Mouse (Mus musculus): Measurements from ENCODE around the gene Nup153.

The Nup153 gene

GRCm38 (mm10) chr13:46729998-46730397 is 2.3 kb upstream of the Nup153 start:
- DNase-seq (ENCODE audit: low read depth in 2 of 2, low spot score in 2 of 2), result no peak

GRCm38 (mm10) chr13:46728411-46728810 is 671 bp upstream of the Nup153 start:
- peak in 1 of 2 experiments; percentile 20 for DNase-seq (ENCODE audit: low read depth in 2 of 2, low spot score in 2 of 2)

- DNase-seq (ENCODE audit: low read depth in 2 of 2, low spot score in 2 of 2), result peak; percentile 60 to 66
Observed at GRCm38 (mm10) chr13:46727038-46727836, 503 bp downstream of the Nup153 start.

- no peak for DNase-seq (ENCODE audit: low read depth in 2 of 2, low spot score in 2 of 2)
Observed at GRCm38 (mm10) chr13:46726288-46727037, 1.3 kb downstream of the Nup153 start.

- no peak for DNase-seq (ENCODE audit: low read depth in 2 of 2, low spot score in 2 of 2)
Observed at GRCm38 (mm10) chr13:46725227-46725626, 2.5 kb downstream of the Nup153 start.

- DNase-seq (ENCODE audit: low read depth in 2 of 2, low spot score in 2 of 2), result no peak
Observed at GRCm38 (mm10) chr13:46724371-46724770, 3.4 kb downstream of the Nup153 start.

- no peak for DNase-seq (ENCODE audit: low read depth in 2 of 2, low spot score in 2 of 2)
Observed at GRCm38 (mm10) chr13:46721009-46721408, 6.7 kb downstream of the Nup153 start.

GRCm38 (mm10) chr13:46718893-46719400 is 8.8 kb downstream of the Nup153 start:
- no peak for DNase-seq (ENCODE audit: low read depth in 2 of 2, low spot score in 2 of 2)

- DNase-seq (ENCODE audit: low read depth in 2 of 2, low spot score in 2 of 2), result no peak
Observed at GRCm38 (mm10) chr13:46715976-46716639, 11.6 kb downstream of the Nup153 start.

- no peak for DNase-seq (ENCODE audit: low read depth in 2 of 2, low spot score in 2 of 2)
Observed at GRCm38 (mm10) chr13:46713486-46713885, 14.3 kb downstream of the Nup153 start.

GRCm38 (mm10) chr13:46703138-46703537 is 24.6 kb downstream of the Nup153 start:
- DNase-seq (ENCODE audit: low read depth in 2 of 2, low spot score in 2 of 2), result peak; percentile 20 to 33

- DNase-seq (ENCODE audit: low read depth in 2 of 2, low spot score in 2 of 2), result no peak
Observed at GRCm38 (mm10) chr13:46701486-46701885, 26.3 kb downstream of the Nup153 start.

GRCm38 (mm10) chr13:46699372-46699771 is 28.4 kb downstream of the Nup153 start:
- no peak for DNase-seq (ENCODE audit: low read depth in 2 of 2, low spot score in 2 of 2)

- no peak for DNase-seq (ENCODE audit: low read depth in 2 of 2, low spot score in 2 of 2)
Observed at GRCm38 (mm10) chr13:46696788-46697187, 31.0 kb downstream of the Nup153 start.

GRCm38 (mm10) chr13:46695932-46696331 is 31.8 kb downstream of the Nup153 start:
- DNase-seq (ENCODE audit: low read depth in 2 of 2, low spot score in 2 of 2), result no peak

GRCm38 (mm10) chr13:46695296-46695908 is 32.3 kb downstream of the Nup153 start:
- DNase-seq (ENCODE audit: low read depth in 2 of 2, low spot score in 2 of 2), result no peak

GRCm38 (mm10) chr13:46690559-46691241 is 37.0 kb downstream of the Nup153 start:
- peak; percentile 37 to 51 for DNase-seq (ENCODE audit: low read depth in 2 of 2, low spot score in 2 of 2)

- DNase-seq (ENCODE audit: low read depth in 2 of 2, low spot score in 2 of 2), result no peak
Observed at GRCm38 (mm10) chr13:46683370-46683769, 44.4 kb downstream of the Nup153 start.

- no peak for DNase-seq (ENCODE audit: low read depth in 2 of 2, low spot score in 2 of 2)
Observed at GRCm38 (mm10) chr13:46682921-46683320, 44.8 kb downstream of the Nup153 start.

- no peak for DNase-seq (ENCODE audit: low read depth in 2 of 2, low spot score in 2 of 2)
Observed at GRCm38 (mm10) chr13:46677721-46678120, 50.0 kb downstream of the Nup153 start.
